Mouse (Mus musculus): Measurements from ENCODE around the gene Tesc.

The Tesc gene

DNA sequence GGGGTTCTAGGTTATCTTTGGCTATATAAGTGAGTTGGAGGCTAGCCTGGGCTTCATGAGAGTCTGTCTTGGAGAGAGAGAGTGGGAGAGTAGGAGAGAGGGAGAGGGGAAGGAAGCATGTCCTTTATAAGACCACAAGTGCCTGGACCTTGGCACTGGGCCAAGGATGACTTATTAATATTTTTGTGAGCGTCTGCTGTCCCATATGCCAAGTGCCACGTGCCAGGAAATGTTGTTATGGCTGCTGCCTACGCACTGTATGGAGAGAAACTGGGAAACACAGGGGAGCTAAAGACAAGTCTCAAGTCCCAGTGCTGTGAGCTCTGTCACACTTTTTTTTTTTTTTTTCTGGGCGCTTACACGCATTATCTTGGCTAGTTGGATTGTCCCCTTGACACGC lies 15.1 kb downstream of the Tesc start:
- DNase-seq (ENCODE audit: low read depth, low spot score), result no peak

DNA sequence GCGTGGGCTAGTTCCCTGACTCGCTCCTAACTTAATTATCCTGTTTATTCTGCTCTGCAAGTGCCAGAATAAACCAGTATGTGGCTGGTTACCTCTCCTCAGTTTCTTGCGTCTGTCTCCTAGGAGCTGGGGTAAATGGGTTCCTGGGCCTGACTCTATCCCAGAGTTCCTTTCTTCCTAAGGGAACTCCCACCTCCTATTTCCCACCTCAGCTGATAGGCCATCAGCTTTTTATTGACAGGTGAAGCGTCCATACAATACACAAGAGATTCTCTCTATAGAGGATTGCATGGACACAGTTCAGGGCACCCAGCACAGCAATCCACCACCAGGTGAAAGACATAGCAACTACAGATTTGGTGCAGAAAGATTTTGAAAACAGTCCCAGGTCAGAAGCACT lies 16.2 kb downstream of the Tesc start:
- DNase-seq (ENCODE audit: low read depth, low spot score), result no peak

DNA sequence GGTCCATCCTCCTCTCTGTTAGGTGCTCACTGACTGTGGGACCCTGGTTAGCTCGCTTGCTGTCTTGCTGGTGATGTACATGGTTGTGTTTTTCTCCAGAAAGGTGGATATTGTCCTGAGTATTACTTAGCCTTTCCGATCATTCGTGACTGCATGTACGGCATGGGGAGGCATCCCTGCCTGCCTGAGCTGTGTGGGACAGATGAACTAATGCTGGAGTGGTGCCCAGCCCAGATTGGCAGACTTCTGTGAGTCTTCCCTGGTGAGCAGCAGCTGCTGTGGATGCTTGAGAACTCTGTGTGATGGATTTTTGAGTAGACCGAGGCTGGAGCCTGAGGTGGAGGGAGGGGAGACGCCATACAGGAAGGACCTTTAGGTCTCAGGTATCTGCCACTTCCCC lies 17.4 kb downstream of the Tesc start:
- DNase-seq (ENCODE audit: low read depth, low spot score), result no peak

DNA sequence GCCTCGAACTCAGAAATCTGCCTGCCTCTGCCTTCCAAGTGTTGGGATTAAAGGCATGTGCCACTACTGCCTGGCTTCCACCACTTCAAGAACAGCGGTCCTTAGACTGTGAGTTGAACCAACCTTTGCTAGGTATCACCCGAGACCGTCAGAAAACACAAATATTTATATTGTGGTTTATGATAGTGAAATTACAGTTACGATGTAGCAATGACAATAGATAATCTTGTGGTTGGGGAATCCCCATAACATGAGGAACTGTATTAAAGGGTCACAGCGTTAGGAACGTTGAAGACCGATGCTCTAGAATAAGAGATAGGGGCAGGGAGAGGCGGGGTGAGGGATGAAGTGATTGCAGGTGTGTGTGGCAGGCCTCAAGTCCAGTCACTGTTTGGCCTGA lies 17.8 kb downstream of the Tesc start:
- DNase-seq (ENCODE audit: low read depth, low spot score), result no peak

DNA sequence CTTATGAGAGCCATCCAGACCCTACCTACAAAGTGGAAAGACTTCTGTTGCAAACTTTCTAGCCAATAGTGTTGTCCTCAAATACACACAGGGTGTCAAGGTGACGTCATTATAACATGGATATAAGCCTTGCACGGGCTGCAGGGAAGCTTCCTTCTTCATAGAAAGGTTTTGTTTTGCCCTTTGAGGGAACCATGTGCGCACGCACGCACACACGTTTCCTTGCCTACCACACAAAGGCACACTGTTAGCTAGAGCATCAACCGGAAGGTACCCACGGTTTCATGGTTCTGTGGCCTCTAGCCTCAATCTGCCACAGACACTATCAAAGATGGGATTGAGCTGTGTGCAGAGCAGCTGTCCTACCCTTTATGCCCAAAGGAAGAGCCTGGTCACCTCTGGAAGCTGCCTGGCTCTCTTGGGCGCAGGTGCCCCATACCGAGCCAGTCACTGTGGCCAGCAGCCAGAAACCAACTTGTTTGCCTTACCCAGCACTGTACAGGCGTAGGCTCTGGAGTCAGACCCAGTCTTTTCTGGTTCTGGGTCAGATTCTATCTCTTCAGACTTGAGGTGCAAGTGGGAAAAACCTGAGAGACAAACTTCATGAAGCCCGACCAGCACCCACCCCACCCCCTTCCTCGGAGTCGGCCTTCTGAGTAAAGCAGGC lies 19.7 kb downstream of the Tesc start:
- DNase-seq (ENCODE audit: low read depth, low spot score), result no peak

DNA sequence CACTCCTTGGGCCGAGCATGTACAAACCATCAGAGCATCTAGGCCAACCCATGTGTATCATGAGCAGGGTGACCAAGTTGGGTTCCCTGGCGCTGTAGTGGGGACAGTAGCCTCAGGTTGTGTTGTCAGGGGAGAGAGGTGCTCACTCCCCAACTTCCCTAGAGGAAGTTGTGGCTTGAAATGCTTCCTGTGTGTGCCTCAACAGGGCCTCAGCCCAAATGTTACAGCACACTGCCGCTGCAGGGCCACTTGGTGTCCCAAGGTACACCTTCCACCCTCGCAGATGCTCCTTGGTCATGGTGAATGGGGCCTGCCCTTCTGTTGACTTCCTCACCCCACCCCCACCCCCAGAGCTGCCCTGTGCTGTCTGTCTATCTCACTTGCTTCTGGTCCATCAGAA lies 20.9 kb downstream of the Tesc start:
- DNase-seq (ENCODE audit: low read depth, low spot score), result no peak

DNA sequence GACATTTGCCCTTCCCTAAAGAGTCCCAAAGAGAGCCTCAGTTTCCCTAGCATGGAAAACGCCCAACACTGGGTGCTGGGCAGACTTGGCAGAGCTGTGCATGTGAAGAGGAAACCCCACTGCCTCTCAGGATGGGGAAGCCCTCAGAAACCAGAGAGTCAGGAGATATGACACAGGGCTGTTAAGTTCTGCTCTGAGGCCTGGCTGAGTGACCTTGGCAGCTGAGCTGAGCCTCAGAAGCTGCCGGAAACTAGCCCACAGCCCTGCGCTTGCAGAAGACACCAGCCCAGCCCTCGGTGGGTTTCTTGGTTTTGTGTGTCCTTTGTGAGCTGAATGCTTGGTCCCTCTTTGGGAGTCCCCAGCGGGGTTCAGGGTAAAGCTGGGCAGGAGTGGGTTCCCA lies 21.4 kb downstream of the Tesc start:
- DNase-seq (ENCODE audit: low read depth, low spot score), result no peak

DNA sequence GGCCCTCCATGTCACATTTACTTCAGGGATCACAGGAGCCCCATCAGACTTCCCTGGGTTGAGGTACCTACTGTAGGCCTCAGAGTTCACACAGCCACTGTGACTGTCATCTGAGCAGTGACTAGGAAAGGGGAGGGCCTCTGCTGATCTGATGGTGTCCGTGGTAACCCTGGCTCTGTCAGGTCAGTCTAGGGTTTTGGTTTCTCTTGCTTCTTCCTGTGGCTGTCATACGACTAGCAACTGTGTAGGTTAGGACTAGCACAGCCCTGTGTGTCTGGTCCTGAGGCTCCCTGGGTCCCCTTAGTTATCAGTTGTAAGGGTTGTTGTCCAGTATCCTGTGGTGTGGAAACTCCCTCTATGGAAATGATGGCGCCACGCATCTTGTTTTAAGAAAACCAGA lies 23.2 kb downstream of the Tesc start:
- DNase-seq (ENCODE audit: low read depth, low spot score), result no peak

DNA sequence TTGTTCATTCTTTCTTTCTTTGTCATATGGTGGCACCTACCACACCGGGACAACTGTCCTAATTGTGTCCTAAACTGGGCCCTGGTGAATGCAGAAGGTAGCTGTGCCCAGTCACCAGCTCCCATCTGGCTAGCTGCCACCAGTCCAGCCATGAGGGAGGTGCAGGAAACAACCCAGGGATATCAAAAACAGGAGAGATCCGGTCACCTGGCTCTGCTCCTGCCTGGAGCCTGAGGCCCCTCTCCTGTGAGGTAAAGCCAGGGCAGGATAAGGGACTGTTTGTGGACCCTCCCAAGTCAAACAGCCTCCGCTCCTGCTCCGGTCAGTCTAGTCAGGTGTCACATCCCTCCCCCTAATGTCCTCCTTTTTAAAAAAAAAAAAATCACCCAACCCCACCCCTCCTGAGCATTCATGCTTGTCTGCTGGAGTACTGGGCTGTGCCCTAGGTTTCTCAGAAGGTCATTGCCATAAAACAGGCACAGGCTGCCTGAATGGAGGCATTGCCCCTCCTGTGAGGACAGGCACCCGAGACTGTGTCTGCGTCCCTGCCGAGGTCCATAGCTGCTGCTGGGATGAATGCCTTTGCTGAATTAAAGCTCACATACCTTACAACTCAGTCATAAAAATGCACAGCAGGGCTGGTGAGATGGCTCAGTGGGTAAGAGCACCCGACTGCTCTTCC lies 24.6 kb downstream of the Tesc start:
- no peak for DNase-seq (ENCODE audit: low read depth, low spot score)

DNA sequence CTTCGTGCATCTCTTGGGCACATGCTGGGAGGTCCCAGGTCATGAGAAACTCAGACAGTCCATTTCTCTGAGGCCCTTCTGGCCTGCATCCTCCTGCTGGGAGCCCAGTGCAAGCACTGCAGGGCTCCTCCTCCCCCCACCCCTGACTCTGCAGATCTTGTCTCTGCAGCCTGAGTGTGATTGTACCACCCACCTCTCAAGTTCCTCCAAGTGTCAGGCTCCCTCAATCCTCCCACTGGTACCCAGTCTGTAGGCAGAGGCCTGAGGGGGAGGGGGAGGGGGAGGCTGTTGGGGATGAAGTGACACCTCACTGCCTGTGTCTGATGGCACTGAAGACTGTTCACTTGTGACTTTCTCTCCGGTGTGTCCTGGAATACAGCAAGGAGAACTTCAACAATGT lies 25.7 kb downstream of the Tesc start:
- no peak for DNase-seq (ENCODE audit: low read depth, low spot score)

DNA sequence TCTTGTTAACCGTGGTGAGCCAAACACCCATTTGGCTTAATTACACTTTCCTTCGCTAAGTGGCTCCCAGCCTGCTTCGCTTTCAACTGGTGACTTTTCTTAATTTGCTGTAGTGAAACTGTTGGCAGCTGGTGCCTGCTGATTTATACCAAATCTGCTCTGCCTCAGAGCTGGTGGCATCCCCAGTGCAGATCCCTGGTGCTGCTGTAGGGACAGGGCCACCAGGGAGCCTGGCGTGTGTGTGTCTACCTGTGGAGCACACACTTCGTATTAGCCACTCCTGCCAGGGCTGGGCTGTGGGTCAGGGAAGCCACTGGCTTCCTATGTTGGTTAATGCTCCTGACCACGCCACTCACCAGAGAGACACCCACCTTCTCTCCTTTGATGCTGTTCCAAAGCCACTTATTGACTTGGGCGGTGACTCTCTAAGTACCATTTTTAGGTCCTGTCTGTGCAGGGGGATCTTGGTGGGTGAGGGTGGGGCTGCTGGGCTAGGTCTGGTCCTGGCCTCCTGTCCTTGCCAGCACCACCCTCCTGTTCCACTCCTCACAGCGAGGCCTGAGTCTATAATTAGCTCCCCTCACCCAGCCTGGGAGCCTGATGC lies 30.1 kb downstream of the Tesc start:
- no peak for DNase-seq (ENCODE audit: low read depth, low spot score)

DNA sequence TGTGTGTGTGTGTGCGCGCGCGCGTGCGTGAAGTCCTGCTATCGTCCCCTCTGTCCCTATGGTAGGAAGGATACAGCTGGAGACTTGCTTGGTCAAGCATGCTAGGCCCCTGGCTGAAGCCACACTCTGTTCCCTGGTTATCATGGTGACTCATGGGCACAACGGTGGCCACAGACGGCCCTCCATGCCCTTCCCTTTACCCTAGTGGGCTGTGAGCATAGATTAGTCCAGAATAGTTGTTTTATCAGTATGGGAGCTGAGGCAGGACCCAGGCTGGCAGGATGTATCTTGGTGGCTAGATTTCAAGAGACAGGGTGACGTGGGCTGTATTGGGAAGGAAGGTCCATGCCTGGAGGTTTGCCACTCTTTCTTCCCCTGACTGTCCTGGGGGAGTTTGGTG lies 31.3 kb downstream of the Tesc start:
- no peak for DNase-seq (ENCODE audit: low read depth, low spot score)

DNA sequence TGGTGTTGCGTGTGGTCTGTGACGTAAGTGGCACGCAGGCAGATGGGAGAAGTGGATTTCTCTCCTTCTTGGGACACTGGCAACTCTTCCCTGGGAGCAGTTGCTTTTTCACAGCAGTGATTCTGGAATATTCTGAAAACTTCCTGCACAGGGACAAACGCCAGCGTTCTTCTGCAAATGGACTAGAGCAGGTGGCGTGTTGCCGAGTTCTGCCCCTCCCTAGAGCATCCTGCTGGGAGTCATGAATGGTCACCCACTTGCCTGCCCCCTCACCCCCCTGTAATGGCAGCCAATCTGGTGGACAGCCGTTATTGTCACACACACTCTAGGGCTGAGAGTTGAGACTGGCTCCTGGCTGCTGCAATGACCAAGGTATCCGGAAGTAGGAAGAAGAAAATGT lies 32.1 kb downstream of the Tesc start:
- no peak for DNase-seq (ENCODE audit: low read depth, low spot score)

DNA sequence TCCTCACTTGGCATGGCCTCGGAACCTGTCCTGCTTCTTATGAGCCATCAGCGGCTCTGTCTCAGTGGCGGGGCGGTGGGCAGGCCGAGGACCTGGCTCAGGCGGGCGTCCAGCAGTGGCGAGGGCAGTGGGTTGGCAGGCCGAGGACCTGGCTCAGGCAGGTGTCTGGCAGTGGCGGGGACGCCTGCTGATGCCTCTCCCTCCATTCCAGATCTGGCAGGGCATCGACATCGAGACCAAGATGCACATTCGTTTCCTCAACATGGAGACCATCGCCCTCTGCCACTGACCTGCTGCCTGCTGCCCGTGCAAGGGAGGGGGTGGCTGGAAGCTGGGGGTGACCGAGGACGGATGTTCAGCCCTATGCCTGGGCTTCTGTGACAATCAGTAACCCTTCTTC lies 33.8 kb downstream of the Tesc start:
- DNase-seq (ENCODE audit: low read depth, low spot score), result no peak

DNA sequence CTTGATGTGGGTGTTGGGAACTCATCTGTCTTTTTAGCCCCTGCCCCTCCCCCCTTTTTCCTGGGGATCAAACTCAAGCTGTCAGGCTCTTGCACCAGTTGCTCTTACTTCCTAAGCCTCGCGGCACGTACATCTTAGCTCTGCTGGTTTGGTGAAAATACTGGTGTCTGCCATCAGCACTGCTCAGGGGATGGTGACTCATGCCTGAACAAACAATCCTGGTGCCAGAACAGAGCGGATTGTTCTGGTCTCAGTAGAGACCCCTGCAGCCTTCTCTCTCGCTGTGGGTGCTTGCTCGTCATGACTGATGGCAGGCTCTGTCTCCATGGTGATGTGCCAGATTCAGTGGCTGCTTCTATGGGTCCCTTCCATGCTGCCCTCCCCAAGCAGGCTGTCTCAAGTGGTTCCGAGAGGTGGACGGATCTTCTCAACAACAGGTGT lies 35.7 kb downstream of the Tesc start:
- no peak for DNase-seq (ENCODE audit: low read depth, low spot score)

DNA sequence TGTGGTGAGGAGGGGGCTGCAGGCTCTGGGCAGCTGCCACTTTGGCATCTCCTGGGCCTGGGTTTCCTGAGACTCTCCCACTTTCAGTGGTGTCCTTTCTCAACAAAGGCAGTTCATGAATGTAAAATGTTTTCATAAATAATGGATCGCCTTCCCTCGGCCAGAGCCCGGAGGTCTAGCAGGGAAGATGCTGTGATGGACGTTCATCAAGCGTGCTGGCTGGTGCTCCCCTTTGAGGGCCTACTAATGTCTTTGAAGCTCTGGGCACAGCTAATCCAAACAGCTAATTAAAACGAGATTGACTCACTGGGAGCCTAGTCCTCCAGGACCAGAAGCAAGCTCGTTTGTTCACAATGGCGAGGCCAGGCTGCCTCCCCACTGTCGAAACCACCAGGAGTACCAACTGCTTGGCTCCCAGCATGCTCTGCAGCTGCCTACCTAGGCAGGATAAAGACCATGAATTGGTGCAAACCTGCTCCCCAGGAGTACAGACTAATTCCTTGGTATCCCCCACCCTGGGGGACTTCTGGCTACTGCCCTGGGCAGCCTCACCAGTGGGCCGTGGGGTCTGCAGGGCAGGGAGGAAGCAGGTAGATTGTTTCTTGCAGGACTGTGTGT lies 36.9 kb downstream of the Tesc start:
- no peak for DNase-seq (ENCODE audit: low read depth, low spot score)

DNA sequence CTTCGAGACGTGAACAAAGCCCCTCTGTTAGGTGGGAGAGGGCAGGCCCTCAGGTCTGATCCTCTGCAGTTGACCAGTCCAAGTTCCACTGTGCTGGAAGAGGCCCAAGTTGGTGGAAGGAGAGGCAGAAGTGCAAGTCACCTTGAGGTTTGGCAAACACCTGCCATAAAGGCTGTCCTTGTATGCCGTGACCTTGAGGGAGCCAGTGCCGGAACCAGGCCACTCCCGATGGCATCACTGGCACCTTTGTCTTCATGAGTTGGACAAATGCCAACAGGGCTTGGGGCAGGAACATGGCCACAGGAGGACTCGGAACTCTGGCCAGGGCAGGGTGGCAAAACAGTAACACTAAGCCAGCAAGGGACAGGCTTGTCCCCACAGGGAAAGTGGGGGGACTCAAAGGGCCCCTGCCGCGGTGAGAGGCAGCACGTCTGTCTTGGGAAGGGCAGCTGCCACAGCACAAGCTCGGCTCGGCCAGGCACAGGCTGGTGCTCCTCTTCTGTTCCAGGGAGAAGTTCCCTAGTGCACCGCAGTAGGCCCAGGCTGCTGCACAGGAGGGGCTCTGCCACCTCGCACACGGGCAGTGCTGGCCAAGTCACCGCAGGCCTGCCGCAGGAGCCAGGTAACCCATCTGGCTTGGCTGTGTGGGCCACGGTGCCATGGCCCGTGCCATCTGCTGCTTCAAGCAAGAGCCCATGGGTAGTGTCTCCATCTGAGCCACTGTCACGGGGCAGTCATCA lies 38.1 kb downstream of the Tesc start:
- no peak for DNase-seq (ENCODE audit: low read depth, low spot score)

DNA sequence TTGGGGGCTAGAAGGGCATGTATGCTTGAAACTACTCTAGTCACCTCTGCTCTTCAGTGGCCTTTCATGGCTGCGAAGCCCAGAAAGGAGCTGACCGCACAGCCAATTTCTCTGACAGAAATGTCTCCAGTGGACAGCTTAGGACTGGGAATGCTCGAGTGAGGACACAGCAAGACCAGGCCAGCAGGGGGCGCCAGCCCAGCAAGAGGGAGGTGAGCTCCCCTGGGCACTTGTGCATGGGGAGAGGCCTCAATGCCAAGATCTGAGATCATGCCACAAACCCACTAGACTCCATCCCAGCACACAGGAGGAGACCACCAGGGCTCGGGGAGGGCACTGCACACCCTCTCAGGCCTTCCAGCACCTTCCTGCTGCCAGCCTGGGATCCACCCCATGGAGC lies 39.3 kb downstream of the Tesc start:
- no peak for DNase-seq (ENCODE audit: low read depth, low spot score)

DNA sequence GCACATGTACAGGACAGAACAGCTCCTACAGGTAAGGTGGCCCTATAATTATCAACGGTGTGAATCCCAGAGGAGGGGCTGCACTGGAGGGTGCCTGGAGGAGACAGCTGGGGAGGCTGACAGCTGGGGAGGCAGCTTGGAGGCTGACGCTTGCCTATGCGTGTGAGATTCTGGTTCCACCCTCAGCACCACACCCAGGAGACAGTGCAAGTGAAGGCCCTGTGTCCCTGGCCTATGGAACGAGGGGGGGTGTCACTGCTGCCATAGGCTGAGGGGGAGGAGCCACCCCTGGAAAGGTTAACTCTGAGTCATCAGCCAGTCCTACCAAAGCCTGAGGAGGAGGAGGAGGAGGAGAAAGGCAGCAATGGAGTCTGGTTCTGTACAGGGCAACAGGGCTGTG lies 40.0 kb downstream of the Tesc start:
- DNase-seq (ENCODE audit: low read depth, low spot score), result no peak

DNA sequence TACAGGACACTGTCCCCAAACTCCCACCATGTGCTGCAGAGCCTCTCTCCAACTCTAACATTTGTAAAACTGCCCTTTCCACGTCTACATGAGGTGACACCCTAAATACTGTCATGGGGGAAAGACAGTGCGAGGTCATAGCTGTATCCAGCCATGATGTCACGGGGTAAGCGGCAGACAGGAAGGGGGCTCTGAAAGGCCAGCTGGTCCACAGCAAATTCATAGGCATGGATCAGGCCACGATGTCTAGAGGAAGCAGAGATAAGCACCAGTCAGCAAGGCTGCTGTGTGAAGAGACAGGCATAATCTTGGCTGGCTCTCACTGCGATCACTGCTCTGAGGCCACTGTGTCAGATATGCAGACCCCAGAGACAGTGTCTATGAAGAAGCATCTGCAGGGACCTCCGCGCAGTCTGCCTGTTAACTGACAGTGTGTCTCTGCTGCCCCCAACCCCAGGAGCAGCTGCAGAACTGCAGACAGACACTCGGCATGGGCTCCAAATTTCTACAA lies 40.5 kb downstream of the Tesc start:
- no peak for DNase-seq (ENCODE audit: low read depth, low spot score)

DNA sequence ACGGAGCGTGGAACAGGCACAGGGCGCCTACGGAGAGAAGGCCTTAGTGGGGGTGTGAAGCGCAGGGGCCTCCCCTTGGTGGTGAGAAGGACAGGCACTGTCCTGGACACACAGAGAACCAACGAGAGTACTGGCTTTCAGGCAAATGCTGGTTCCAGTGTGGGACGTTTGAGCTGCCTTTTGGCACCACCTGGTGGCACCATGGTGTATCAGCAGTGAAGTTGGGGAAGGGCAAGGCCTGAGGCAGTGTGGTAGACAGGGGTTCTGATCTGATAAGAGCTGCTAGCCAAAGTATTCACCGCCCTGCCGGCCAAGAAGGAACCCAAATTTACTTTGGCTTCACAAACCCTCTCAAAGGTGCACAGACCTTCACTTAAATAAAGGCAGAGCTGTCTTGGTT lies 41.8 kb downstream of the Tesc start:
- DNase-seq (ENCODE audit: low read depth, low spot score), result no peak

DNA sequence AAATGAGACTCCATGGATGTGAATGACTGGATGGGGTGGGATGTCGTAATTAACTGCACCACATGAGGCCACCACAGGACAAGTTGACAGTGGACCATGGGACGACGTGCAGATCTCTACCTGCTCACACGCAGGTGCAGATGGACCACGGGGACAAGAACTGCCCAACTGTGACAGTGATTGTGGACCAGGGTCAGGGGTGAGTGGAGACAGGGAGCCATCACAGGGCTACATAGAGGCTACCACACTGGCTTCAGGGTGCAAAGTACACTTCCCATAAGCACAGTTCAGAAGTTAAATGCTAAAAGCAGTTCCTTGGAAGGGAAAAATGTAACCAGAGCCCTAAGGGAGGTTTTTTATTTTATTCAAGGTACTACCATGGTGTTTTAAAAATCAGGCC lies 44.2 kb downstream of the Tesc start:
- no peak for DNase-seq (ENCODE audit: low read depth, low spot score)
